Mouse (Mus musculus): ENCODE results near the gene Tlx1.

DNA sequence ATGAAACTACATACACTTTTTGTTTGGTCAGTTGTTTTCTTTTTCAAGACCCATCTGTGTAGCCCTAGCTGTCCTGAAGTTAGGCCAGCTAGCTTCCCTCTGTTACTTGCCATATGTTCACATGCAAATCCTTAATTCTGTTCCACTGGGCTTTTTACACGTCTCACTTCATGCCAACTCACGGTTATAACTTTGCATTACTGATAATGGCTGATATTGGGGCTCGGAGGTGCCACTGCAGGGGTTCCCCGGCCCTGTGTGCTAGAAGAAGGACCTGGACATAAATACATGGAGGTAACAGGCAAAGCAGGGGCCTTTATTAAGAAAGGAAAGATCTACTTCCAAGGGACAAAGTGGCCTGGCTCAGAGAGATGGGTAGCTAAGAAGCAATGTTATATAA, 29.0 kb downstream of the Tlx1 start:
- no peak for TF ChIP-seq CTCF (IDR thresholded peaks at IDR 0.05; ENCODE audit: low read depth, low read length)
- no peak for TF ChIP-seq GATA1 (IDR thresholded peaks at IDR 0.05; ENCODE audit: borderline replicate concordance, low read length)
- no peak for TF ChIP-seq TAL1 (conservative IDR thresholded peaks at IDR 0.05; ENCODE audit: low read depth, low read length)
- TF ChIP-seq GATA2 (IDR thresholded peaks at IDR 0.05; ENCODE audit: borderline replicate concordance, low read depth, low read length) = no peak

All from G1E (cell line).